Mouse (Mus musculus) ES-Bruce4 (cell line): ENCODE data around the gene Glis1.

Source experiments
- CTCF ChIP-seq: IDR thresholded peaks from one replicate; pipeline ENCODE4 v1.8.1; 2011; ENCODE audit warnings: low read depth, low read length
- EP300 ChIP-seq: IDR thresholded peaks from 2 replicates; pipeline ENCODE4 v1.6.1; 2011; ENCODE audit warnings: low read depth, low read length; ENCODE audit not compliant: insufficient read depth
- POLR2A ChIP-seq: IDR thresholded peaks from one replicate; pipeline ENCODE4 v1.8.1; 2011; ENCODE audit warnings: low read length; ENCODE audit not compliant: insufficient read depth

- TF ChIP-seq CTCF (no peak), POLR2A (no peak), EP300 (no peak)
Measured at GRCm38 (mm10) chr4:107628921-107629411, 194.6 kb downstream of the Glis1 start.
